Mouse (Mus musculus) CH12.LX (cell line): ENCODE measurements around the gene Pdia4.

Experiments
- CTCF ChIP-seq, 2 experiments: IDR thresholded peaks in 1 of 2; conservative IDR thresholded peaks in 1 of 2; 2 replicates each; pipeline ENCODE4 v1.5.1; 2011 to 2012; ENCODE audit warnings: low read depth in 2 of 2, low read length in 2 of 2, improper control_type of control experiment in 1 of 2, inconsistent platforms in 1 of 2, mild to moderate bottlenecking in 1 of 2, moderate library complexity in 1 of 2
- MAX ChIP-seq: IDR thresholded peaks from 2 replicates; pipeline ENCODE4 v1.6.1; 2011; ENCODE audit warnings: low read length, improper control_type of control experiment
- MAZ ChIP-seq: IDR thresholded peaks from 2 replicates; pipeline ENCODE4 v1.6.1; 2012; ENCODE audit warnings: low read depth, mild to moderate bottlenecking, inconsistent platforms, low read length, improper control_type of control experiment, moderate library complexity
- NELFE ChIP-seq: IDR thresholded peaks from 2 replicates; pipeline ENCODE4 v1.6.1; 2011; ENCODE audit warnings: low read depth, low read length, improper control_type of control experiment
- NRF1 ChIP-seq: IDR thresholded peaks from 2 replicates; pipeline ENCODE4 v1.6.1; 2014; ENCODE audit warnings: low read depth, mild to moderate bottlenecking, inconsistent platforms, low read length, improper control_type of control experiment, moderate library complexity
- POLR2A ChIP-seq: IDR thresholded peaks from 2 replicates; pipeline ENCODE4 v1.6.1; 2011; ENCODE audit warnings: low read depth, mild to moderate bottlenecking, improper control_type of control experiment, low read length
- USF1 ChIP-seq: IDR thresholded peaks from 2 replicates; pipeline ENCODE4 v1.6.1; 2014; ENCODE audit warnings: low read depth, mild to moderate bottlenecking, inconsistent platforms, low read length, improper control_type of control experiment
- ZNF384 ChIP-seq: IDR thresholded peaks from 2 replicates; pipeline ENCODE4 v1.6.1; 2012; ENCODE audit warnings: low read depth, low read length, improper control_type of control experiment, inconsistent platforms

DNA sequence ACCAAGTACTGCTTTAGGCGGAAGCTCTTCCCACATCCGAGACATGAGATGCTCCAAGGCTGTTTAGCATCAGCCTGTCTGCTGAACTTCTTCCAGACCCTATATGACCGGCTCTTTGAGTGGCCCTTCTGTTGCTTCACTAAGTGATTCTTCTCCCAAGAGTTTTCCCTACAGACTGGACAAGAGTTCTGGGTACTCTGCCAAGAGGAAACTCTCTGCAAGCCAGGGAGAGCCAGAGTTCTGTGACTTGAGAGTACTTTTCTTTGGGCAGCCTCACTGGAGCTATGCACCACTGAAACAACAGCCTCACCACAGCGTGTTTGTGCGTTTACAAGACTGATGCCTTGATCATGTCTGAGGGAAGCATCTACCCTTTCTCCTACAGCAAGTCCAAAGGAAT, 8.0 kb upstream of the Pdia4 start:
- no peak for TF ChIP-seq CTCF (conservative IDR thresholded peaks at IDR 0.05 in 1 of 2, IDR thresholded peaks at IDR 0.05 in 1 of 2; ENCODE audit: low read depth in 2 of 2, low read length in 2 of 2)
- no peak for TF ChIP-seq MAZ
- TF ChIP-seq POLR2A = no peak
- TF ChIP-seq ZNF384 = no peak
- TF ChIP-seq USF1 = no peak
- no peak for TF ChIP-seq NRF1
- TF ChIP-seq NELFE = no peak
- no peak for TF ChIP-seq MAX
